In genomic region chr10:22354196-22354574, GRCm38 (mm10) we compare ENCODE assay signal across 12 mouse cellular contexts. TPM values are rescaled to one million over a fixed set of nuclear protein-coding genes. Genes with fewer than 3 reads are reported as not detected.
DNase-seq lines count a peak whose midpoint lies in the region; ATAC-seq and TF ChIP-seq lines count a peak whose summit lies in the region.
"Not testable (repeated sequence)": the region's sequence is repeated elsewhere in the genome, so short reads cannot be mapped to it uniquely, and the experiment has no call there.
"Had no signal": no experiment of that assay in that cellular context is flagged by ENCODE, and none has a peak within 500 bp of the region (broad histone marks: within the 10 kb centered on the region; RNA-seq: fewer than 3 reads in every experiment).

No protein-coding gene starts in this region.

- not testable (repeated sequence) for TF ChIP-seq POLR2A in bone marrow macrophage, adult 2 months (IDR thresholded peaks at IDR 0.05; ENCODE audit: borderline replicate concordance, low read depth, low read length)

- TF ChIP-seq CTCF in bone marrow macrophage, adult 2 months (IDR thresholded peaks at IDR 0.05; ENCODE audit: low read depth, low read length); liver, postnatal 0 days (IDR thresholded peaks at IDR 0.05; ENCODE audit: low read depth): not testable (repeated sequence)

- DNase-seq in liver, postnatal 0 days: not testable (repeated sequence)

- H3K4me1 ChIP-seq in bone marrow macrophage, adult 2 months (ENCODE audit: control insufficient read depth, insufficient read depth, low read length): peaks cover 12% of the 10 kb centered on the region
- H3K4me1 ChIP-seq in liver, postnatal 0 days (ENCODE audit: insufficient read depth): not testable (repeated sequence)

- H3K36me3 ChIP-seq in liver, postnatal 0 days (replicated peaks; ENCODE audit: insufficient read depth, low read length): not testable (repeated sequence)

- not testable (repeated sequence) for TF ChIP-seq EP300 in liver, postnatal 0 days (IDR thresholded peaks at IDR 0.05; ENCODE audit: low read depth)

- WGBS in liver, postnatal 0 days (ENCODE audit: insufficient replicate concordance): 41% methylated on average over 2 of the region's 2 CpGs

- not testable (repeated sequence) for H3K4me2 ChIP-seq in liver, postnatal 0 days (ENCODE audit: low read depth, low read length)

- not testable (repeated sequence) for H3K9me3 ChIP-seq in liver, postnatal 0 days (ENCODE audit: low read length)

- peak; percentile 88 for ATAC-seq in common myeloid progenitor, adult 5-6 weeks (replicated peaks; ENCODE audit: low read depth, poor library complexity, severe bottlenecking)
- ATAC-seq in hematopoietic stem cell, adult 5-6 weeks (replicated peaks in 1 of 2; ENCODE audit: insufficient read depth in 1 of 2, low FRiP score in 2 of 2, low TSS enrichment in 1 of 2, low read depth in 1 of 2, poor library complexity in 2 of 2, severe bottlenecking in 2 of 2): peak; percentile 63 to 74; a peak in 3 of 4 replicates
- ATAC-seq in liver, postnatal 0 days: peak; percentile 43; the same call in 1 of the 2 replicates
- peak; percentile 79 for ATAC-seq in megakaryocyte, adult 5-6 weeks (ENCODE audit: poor library complexity, severe bottlenecking)
- ATAC-seq in monocyte, adult 5-6 weeks (replicated peaks; ENCODE audit: insufficient number of reproducible peaks, low FRiP score, low TSS enrichment, poor library complexity, severe bottlenecking): peak; percentile 64

- peak overlapping the region; percentile 46; the same call in 1 of the 2 replicates for H3K27ac ChIP-seq in bone marrow macrophage, adult 2 months (ENCODE audit: insufficient read depth, low read depth, low read length)
- not testable (repeated sequence) for H3K27ac ChIP-seq in liver, postnatal 0 days (ENCODE audit: low read depth)

- H3K9ac ChIP-seq in liver, postnatal 0 days (replicated peaks): not testable (repeated sequence)

- H3K4me3 ChIP-seq in bone marrow macrophage, adult 2 months (ENCODE audit: insufficient read depth, low read length); liver, postnatal 0 days (ENCODE audit: low read depth, low read length): not testable (repeated sequence)

- H3K27me3 ChIP-seq in liver, postnatal 0 days (ENCODE audit: insufficient read depth, low read length): not testable (repeated sequence)

RNA-seq across cellular contexts. Expression of gene Raet1d, which starts 6.2 kb away (rescaled TPM):
- polyA plus RNA-seq in bone marrow macrophage, adult 2 months (2012; ENCODE audit: insufficient read depth, insufficient read length, missing spikeins): 4.6 TPM in 2 replicates
- total RNA-seq in common myeloid progenitor, adult 5-6 weeks (2017): not detected in 2 replicates
- not detected in 2 replicates for total RNA-seq in hematopoietic stem cell, adult 5-6 weeks (2017)
- 14.8 and 18.4 TPM in 2 replicates for polyA plus RNA-seq in liver, postnatal 0 days (2015; fragmentation: Nextera tagmentation; extraction: Ambion mirVana)
- 0.62 TPM in 1 of 2 replicates, not detected in the other for total RNA-seq in megakaryocyte, adult 5-6 weeks (2015)
- total RNA-seq in megakaryocyte, adult 5-6 weeks (2017): 0.41 and 0.66 TPM in 2 replicates
- 1.2 TPM in 1 of 3 replicates, not detected in the others for total RNA-seq in monocyte, adult 5-6 weeks (2017)
- total RNA-seq: adrenal gland, adult 18-20 months; adrenal gland, postnatal 36 days; G1E; gastrocnemius, adult 2 months; gastrocnemius, postnatal 14 days; heart, adult 2 months had no signal
- polyA plus RNA-seq: G1E had no signal
